11 mouse cellular contexts compared by ENCODE assay signal in the genomic region with DNA sequence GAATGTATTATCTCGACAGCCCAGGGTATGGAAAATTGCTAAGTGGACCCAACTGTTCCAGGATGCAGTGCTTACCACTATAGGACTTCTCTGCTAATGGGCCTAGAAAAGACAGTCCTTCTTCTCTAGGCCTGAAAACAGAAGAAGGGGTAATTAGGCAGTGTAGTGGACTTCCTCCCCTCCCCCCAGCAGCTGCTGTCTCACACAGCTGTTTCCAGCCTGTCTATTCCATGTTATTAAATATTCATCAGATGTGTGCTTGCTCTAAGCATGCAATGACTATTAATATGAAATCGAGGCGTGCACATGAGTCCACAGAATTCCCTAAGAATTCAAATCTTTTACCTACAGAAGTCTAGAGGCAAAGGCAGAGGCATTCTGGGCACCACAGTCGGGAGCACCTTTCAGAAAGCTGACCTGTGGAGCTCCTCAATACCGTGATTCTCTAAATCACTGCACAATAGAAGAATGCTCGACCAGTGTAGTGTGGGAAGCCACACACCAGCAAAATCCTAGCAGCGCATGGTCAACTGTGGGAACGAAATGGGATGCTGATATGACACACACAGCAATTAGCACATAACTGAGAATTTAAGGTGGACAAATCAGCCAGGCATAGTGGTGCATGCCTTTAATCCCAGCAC. TPM values are rescaled to one million over a fixed set of nuclear protein-coding genes. Genes with fewer than 3 reads are reported as not detected.
DNase-seq lines count a peak whose midpoint lies in the region; ATAC-seq and TF ChIP-seq lines count a peak whose summit lies in the region.
"Had no signal": no experiment of that assay in that cellular context is flagged by ENCODE, and none has a peak within 500 bp of the region (broad histone marks: within the 10 kb centered on the region; RNA-seq: fewer than 3 reads in every experiment).

No protein-coding gene starts in this region.

- H3K9me3 ChIP-seq in heart, postnatal 0 days (replicated peaks; ENCODE audit: control insufficient read depth, low read length), result no peaks in the 10 kb centered on the region
- H3K9me3 ChIP-seq in neural tube, embryonic 11.5 days (ENCODE audit: control insufficient read depth, low read length), result no peaks in the 10 kb centered on the region
- no peaks in the 10 kb centered on the region for H3K9me3 ChIP-seq in hindbrain, embryonic 13.5 days

- peaks cover 97% of the 10 kb centered on the region for H3K36me3 ChIP-seq in heart, postnatal 0 days (replicated peaks; ENCODE audit: control insufficient read depth, insufficient read depth, low read length)
- peaks cover 15% of the 10 kb centered on the region for H3K36me3 ChIP-seq in neural tube, embryonic 11.5 days (ENCODE audit: control insufficient read depth, insufficient read depth, low read length)
- peaks cover 88% of the 10 kb centered on the region for H3K36me3 ChIP-seq in hindbrain, embryonic 13.5 days

- no peak overlapping the region for H3K4me3 ChIP-seq in heart, postnatal 0 days (ENCODE audit: low read depth, low read length)
- H3K4me3 ChIP-seq in neural tube, embryonic 11.5 days (ENCODE audit: low read depth, low read length), result no peak overlapping the region
- no peak overlapping the region for H3K4me3 ChIP-seq in hindbrain, embryonic 13.5 days
- no peak overlapping the region for H3K4me3 ChIP-seq in olfactory bulb, adult 2 months (ENCODE audit: insufficient read depth, low read depth, low read length)

- no peak overlapping the region for H3K9ac ChIP-seq in heart, postnatal 0 days (replicated peaks; ENCODE audit: low read depth, low read length)
- H3K9ac ChIP-seq in neural tube, embryonic 11.5 days (ENCODE audit: low read length), result no peak overlapping the region
- H3K9ac ChIP-seq in hindbrain, embryonic 13.5 days, result 0 out of 2 replicates have a peak overlapping the region, but pooled peaks have one; percentile 15
- H3K9ac ChIP-seq: liver, embryonic 14.5 days had no signal

- WGBS in heart, postnatal 0 days, result 71% methylated on average over 8 of the region's 8 CpGs
- 77% methylated on average over 8 of the region's 8 CpGs for WGBS in neural tube, embryonic 11.5 days
- WGBS in hindbrain, embryonic 13.5 days, result 49% methylated on average over 8 of the region's 8 CpGs
- 41% methylated on average over 8 of the region's 8 CpGs for WGBS in olfactory bulb, adult 2 months

- no peak for TF ChIP-seq POLR2A in olfactory bulb, adult 2 months (IDR thresholded peaks at IDR 0.05; ENCODE audit: insufficient read depth, low read depth, low read length)

- no peak for ATAC-seq in heart, postnatal 0 days (ENCODE audit: insufficient read depth, low read depth)
- ATAC-seq in neural tube, embryonic 11.5 days (ENCODE audit: insufficient read depth, low FRiP score, low TSS enrichment), result no peak
- peak; percentile 72 for ATAC-seq in hindbrain, embryonic 13.5 days (ENCODE audit: low FRiP score)
- ATAC-seq: activated CD4-positive, CD25-positive, alpha-beta regulatory T cell, adult 4 months had no signal

- H3K4me2 ChIP-seq in heart, postnatal 0 days (ENCODE audit: low read depth, low read length), result no peak overlapping the region
- H3K4me2 ChIP-seq in neural tube, embryonic 11.5 days (ENCODE audit: low read depth), result no peak overlapping the region
- H3K4me2 ChIP-seq in hindbrain, embryonic 13.5 days, result no peak overlapping the region

- TF ChIP-seq EP300 in heart, postnatal 0 days (IDR thresholded peaks at IDR 0.05; ENCODE audit: low read depth), result no peak

- H3K4me1 ChIP-seq in heart, postnatal 0 days (ENCODE audit: control insufficient read depth, insufficient read depth), result no peaks in the 10 kb centered on the region
- no peaks in the 10 kb centered on the region for H3K4me1 ChIP-seq in neural tube, embryonic 11.5 days (ENCODE audit: control insufficient read depth, insufficient read depth, low read length)
- H3K4me1 ChIP-seq in hindbrain, embryonic 13.5 days (replicated peaks), result peaks cover 26% of the 10 kb centered on the region
- H3K4me1 ChIP-seq in olfactory bulb, adult 2 months (ENCODE audit: control insufficient read depth, insufficient read depth, low read length), result peaks cover 4% of the 10 kb centered on the region; the same call in 1 of the 2 replicates

- no peaks in the 10 kb centered on the region for H3K27me3 ChIP-seq in heart, postnatal 0 days (ENCODE audit: control insufficient read depth, insufficient read depth, low read length)
- H3K27me3 ChIP-seq in neural tube, embryonic 11.5 days (ENCODE audit: control insufficient read depth, insufficient read depth, low read length), result no peaks in the 10 kb centered on the region
- no peaks in the 10 kb centered on the region for H3K27me3 ChIP-seq in hindbrain, embryonic 13.5 days

- no peak for DNase-seq in heart, postnatal 0 days (ENCODE audit: low spot score)
- no peak for DNase-seq in heart, adult 8-10 months (ENCODE audit: low spot score)
- peak; percentile 46 for DNase-seq in neural tube, embryonic 11.5 days (ENCODE audit: low spot score)
- no peak for DNase-seq in neural tube, embryonic 10.5 days (ENCODE audit: extremely low spot score, low spot score)
- no peak for DNase-seq in T-cell, adult 2 months (ENCODE audit: low spot score)
- DNase-seq in right cerebral cortex, postnatal 25 days, result no peak
- DNase-seq: cerebellum, adult 11-12 months had no signal

- no peak for TF ChIP-seq CTCF in heart, postnatal 0 days (IDR thresholded peaks at IDR 0.05; ENCODE audit: low read depth)
- TF ChIP-seq CTCF in olfactory bulb, adult 2 months (IDR thresholded peaks at IDR 0.05; ENCODE audit: insufficient read depth, low read depth, low read length), result no peak

- peak overlapping the region; percentile 47; the same call in 1 of the 2 replicates for H3K27ac ChIP-seq in heart, postnatal 0 days (ENCODE audit: low read depth)
- H3K27ac ChIP-seq in neural tube, embryonic 11.5 days (ENCODE audit: low read depth, low read length), result peak overlapping the region; percentile 9
- peak overlapping the region; percentile 88 for H3K27ac ChIP-seq in hindbrain, embryonic 13.5 days
- H3K27ac ChIP-seq in olfactory bulb, adult 2 months (ENCODE audit: insufficient read depth, low read depth, low read length), result peak overlapping the region; percentile 73; the same call in 1 of the 2 replicates
- H3K27ac ChIP-seq: liver, embryonic 14.5 days had no signal

RNA-seq across cellular contexts. Expression of gene Tmem39b, which starts 13.0 kb away (rescaled TPM):
- 3.6 and 11.8 TPM in 2 replicates for total RNA-seq in heart, postnatal 0 days (2014; rRNA removed; ENCODE audit: low replicate concordance)
- polyA plus RNA-seq in heart, postnatal 0 days (2015; fragmentation: Nextera tagmentation; extraction: Ambion mirVana), result 3.9 and 4.1 TPM in 2 replicates
- total RNA-seq in heart, adult 8-10 months (2022), result 1 to 10 TPM; 3.8 to 5.7 (median 5.3) TPM
- polyA plus RNA-seq in neural tube, embryonic 11.5 days (2014; fragmentation: Nextera tagmentation; extraction: Ambion mirVana), result 32.4 and 34.1 TPM in 2 replicates
- polyA plus RNA-seq in hindbrain, embryonic 13.5 days (2015; fragmentation: Nextera tagmentation; extraction: Ambion mirVana), result 16.8 and 18.4 TPM in 2 replicates
- polyA plus RNA-seq in olfactory bulb, adult 2 months (2012; ENCODE audit: insufficient read depth, insufficient read length, low replicate concordance, missing spikeins), result not detected in 2 replicates

RNA-seq across cellular contexts. Expression of gene Khdrbs1, which starts 32.5 kb away (rescaled TPM):
- 43.5 and 47.8 TPM in 2 replicates for total RNA-seq in heart, postnatal 0 days (2014; rRNA removed; ENCODE audit: low replicate concordance)
- 42.2 and 44.7 TPM in 2 replicates for polyA plus RNA-seq in heart, postnatal 0 days (2015; fragmentation: Nextera tagmentation; extraction: Ambion mirVana)
- 10 to 100 TPM; 33.9 to 38.6 (median 37.7) TPM for total RNA-seq in heart, adult 8-10 months (2022)
- polyA plus RNA-seq in neural tube, embryonic 11.5 days (2014; fragmentation: Nextera tagmentation; extraction: Ambion mirVana), result 183 and 195 TPM in 2 replicates
- polyA plus RNA-seq in hindbrain, embryonic 13.5 days (2015; fragmentation: Nextera tagmentation; extraction: Ambion mirVana), result 157 TPM in 2 replicates
- 153 and 170 TPM in 2 replicates for polyA plus RNA-seq in olfactory bulb, adult 2 months (2012; ENCODE audit: insufficient read depth, insufficient read length, low replicate concordance, missing spikeins)

RNA-seq across cellular contexts. Expression of gene Kpna6, which starts 37.0 kb away (rescaled TPM):
- total RNA-seq in heart, postnatal 0 days (2014; rRNA removed; ENCODE audit: low replicate concordance), result 48.8 and 52.3 TPM in 2 replicates
- 9.3 and 10.4 TPM in 2 replicates for polyA plus RNA-seq in heart, postnatal 0 days (2015; fragmentation: Nextera tagmentation; extraction: Ambion mirVana)
- 10 to 100 TPM; 59.7 to 77.9 (median 72.2) TPM for total RNA-seq in heart, adult 8-10 months (2022)
- polyA plus RNA-seq in neural tube, embryonic 11.5 days (2014; fragmentation: Nextera tagmentation; extraction: Ambion mirVana), result 14.0 and 15.7 TPM in 2 replicates
- 15.7 and 17.6 TPM in 2 replicates for polyA plus RNA-seq in hindbrain, embryonic 13.5 days (2015; fragmentation: Nextera tagmentation; extraction: Ambion mirVana)
- polyA plus RNA-seq in olfactory bulb, adult 2 months (2012; ENCODE audit: insufficient read depth, insufficient read length, low replicate concordance, missing spikeins), result not detected in 2 replicates

Comparison
In these comparisons a context has a peak if more than half of its experiments do, and no peak if none do; other contexts are left out.
1. H3K27ac ChIP-seq: peak in every context shown above with its lines; median percentile 88 in hindbrain, embryonic 13.5 days; 73 in olfactory bulb, adult 2 months; 47 in heart, postnatal 0 days; 9 in neural tube, embryonic 11.5 days.